Mouse (Mus musculus): ENCODE measurements at regions not wholly inside any gene's neighbourhood (a gene's known extent, or its start where the extent isn't known, plus 50 kb on each side); places are given as distances from the start of the nearest gene placed in this dataset.

DNA sequence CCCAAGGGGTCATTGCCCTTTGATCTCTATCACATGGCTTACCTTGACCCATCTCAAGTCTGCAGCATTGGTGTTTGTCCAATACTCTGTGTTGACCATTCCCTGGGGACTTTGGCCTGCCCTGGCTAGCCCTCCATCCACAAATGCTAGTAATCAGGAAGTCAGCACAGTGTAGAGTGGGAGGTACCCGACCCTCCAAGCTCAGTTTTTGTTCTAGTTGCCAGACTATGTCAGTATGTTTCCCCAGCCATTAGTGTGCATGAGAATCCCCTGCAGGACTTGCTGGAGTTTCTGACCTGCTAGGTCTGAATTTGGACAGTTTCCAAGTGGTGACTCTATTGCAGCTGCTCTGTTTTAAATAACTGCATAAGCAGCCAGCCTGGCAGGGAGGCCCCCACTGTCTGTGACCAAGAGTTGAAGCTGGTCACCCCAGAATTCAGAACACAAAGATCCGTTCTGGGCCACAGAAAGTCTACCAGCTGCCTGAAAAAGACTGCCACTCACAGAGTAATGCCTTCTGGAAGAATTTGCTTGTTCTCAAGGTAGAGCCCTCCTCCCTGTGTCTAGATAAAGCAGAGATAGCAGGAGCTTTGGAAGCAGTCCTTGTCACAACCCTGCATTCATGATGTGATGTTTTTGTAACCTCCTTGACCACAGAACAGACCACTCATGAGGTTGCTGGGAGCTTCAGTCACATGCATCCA, 118.0 kb upstream of the Slc22a23 start:
- no peak for DNase-seq (ENCODE audit: low read depth)

DNA sequence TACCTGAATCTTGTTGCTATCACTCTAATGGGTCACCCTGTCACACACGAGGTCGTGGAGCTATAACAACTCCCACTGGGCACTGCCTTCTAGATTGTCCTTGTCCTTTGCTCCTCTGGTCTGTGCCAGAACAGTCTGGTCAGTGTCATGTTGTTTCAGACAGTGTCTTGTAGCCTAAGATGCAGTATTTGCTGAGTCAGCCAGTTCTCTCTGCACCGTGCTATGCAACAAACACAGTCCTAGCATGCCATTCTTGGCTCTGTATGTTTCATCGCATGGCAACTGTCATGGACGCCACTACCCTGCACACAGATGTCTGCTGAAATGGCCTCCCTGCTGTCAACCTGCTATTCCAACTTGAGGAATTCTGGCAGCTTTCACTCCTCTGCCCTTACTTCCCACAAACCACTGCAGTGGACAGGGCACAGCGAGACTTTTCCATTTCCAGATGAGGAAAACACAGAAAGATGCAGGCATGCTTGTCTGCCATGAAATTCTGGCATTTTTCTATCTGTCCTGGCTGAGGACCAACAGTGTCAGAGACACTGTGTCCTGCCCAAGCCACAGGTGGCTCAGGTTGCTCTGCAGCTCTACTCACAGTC, 117.3 kb upstream of the Slc22a23 start:
- no peak for DNase-seq (ENCODE audit: low read depth)

DNA sequence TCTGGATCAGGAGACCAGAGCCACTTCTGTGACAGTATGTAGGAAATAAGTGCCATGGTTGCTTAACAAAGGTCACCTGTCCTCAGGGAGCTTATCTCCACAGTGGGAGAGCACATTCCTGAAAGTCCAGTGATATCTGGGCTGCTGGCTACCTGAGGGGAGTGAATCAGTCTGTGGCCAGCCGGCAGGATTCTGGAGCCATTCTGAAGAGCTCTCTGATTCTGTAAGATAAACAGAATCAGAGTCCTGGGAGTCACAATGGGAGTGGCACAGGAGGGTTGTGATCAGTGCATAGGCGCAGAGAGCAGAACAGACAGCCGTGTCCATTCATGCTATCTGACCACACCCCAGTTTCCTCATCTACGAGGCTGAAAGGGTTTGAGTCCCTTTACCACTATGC, 116.0 kb upstream of the Slc22a23 start:
- no peak for DNase-seq (ENCODE audit: low read depth)

DNA sequence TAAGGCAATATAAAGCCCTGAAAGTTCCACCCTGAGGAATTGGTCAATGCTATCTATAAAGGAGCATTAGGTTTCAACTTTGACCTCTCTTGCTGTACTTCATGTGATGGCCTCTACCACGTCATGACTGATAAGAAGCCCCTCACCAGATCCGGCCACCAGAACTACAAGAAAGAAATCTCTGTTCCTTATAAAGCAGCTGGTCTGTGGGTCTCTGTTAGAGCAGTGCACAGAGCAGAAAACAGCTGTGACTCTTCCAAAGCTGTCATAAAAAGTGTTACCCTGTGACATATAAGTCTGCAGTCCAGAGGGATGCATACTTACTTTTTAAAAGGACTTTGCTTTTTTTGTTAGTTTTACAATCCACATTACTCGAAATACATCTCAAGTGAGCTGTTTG, 111.1 kb upstream of the Slc22a23 start:
- DNase-seq (ENCODE audit: low read depth): no peak

DNA sequence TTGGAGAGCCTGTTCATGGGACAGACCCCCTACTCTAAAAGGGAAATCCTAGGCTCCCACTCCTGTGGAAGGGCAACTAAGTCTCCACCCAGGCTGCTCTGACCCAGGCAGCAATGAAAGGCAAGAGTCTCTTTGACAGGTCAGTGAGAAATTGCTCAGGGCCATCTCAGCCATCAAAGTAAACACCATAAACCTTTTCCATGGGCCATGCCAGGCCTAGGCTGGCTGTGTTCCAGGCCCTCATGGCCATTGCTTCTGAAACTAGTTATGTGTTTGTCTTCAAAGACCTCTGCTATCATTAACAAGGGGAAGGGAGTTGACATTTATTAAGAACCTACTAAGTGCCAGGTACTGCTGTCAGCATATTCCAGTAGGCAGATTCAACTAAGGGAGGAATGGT, 101.8 kb upstream of the Slc22a23 start:
- DNase-seq (ENCODE audit: low read depth): no peak

DNA sequence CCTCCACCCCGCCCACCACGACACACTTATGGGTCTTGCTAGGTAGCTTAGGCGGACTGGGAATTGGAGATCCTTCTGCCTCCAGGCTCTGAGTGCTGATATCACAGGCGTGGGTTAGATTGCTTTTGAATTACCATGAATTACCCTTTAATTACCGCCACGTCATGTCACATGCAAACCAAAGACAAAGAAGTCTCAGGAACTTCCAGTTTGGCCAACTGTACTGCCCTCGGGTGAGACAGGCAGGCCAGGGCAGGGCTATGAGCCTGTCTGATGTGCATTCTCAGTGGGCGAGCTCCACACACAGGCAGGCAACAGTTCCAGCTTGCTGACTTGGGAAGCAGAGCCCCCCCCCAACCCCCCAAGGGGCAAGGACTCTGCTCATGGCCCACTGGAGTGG, 101.3 kb upstream of the Slc22a23 start:
- DNase-seq (ENCODE audit: low read depth): no peak

DNA sequence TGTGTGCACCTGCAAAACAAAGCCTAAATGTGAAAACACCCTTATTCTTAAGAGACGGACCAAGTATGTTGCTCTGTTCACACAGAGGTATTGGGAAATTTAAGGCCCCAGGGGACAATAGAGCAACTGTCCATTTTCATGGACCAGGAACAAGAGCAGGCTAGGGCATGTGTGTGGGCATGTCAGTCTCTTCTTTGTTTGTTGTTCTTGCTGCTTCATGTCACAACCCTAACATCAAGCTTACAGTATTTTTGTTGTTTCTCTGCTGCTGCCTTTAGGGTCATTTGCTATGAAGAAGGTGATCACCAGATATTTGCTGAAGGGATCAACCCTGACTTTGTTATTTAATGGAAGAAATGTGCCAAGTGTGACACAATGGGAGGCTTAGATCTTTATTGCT, 96.4 kb upstream of the Slc22a23 start:
- no peak for DNase-seq (ENCODE audit: low read depth)

DNA sequence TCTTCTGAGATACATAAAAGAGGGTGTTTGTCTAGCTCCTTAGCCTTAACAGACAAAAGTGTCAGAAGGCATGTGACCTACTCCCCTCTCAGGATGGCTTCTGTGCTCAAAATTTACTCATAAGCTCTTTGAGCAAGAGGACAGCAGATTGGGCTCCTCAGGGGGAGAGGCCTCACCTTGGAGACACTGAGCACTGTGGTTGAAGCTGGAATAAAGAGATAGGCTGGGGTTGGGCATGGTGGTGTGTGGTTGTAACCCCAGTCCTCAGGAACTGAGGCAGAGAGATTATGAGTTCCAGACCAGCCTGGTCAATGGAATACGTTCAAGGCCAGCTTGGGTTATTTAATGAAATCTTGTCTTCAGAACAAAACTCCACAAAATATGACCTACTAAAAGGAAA, 82.5 kb upstream of the Slc22a23 start:
- no peak for DNase-seq (ENCODE audit: low read depth)

DNA sequence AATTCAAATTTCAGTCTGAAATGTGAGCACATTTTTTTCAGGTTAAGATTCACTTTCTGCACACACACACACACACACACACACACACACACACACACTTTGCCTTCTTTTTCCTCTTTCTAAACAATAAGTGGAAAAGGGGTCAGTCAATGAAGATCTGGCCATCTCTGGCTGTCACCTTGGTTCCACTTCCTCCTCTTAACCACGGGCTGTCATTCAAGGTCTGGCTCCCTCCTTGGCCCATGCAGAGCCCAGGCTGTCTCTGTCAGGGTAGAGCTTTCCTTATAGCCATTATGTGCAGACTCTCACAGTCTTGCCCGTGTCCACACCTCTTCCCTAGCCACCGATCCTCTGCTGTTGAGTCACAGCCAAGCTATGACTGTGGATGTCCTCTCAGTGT, 79.9 kb upstream of the Slc22a23 start:
- no peak for DNase-seq (ENCODE audit: low read depth)

DNA sequence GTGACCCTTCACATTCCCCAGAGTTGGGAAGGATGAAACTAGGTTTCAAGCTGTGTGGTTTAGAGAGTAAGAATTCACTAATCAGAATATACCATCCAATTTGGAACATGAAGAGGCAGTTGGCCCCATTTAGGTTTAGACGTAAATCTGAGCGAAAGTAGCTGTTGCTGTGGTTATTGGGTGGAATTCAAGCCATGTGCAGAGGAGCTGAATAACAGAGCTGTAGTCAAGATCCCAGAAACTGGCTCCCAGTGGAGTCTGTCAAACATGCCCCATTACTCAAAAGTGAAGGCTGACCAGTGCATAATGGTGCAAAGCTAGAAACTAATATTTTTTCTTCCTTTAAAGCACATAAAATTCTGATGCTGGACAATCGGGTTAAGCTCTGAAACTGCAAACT, 76.7 kb upstream of the Slc22a23 start:
- DNase-seq (ENCODE audit: low read depth): no peak

DNA sequence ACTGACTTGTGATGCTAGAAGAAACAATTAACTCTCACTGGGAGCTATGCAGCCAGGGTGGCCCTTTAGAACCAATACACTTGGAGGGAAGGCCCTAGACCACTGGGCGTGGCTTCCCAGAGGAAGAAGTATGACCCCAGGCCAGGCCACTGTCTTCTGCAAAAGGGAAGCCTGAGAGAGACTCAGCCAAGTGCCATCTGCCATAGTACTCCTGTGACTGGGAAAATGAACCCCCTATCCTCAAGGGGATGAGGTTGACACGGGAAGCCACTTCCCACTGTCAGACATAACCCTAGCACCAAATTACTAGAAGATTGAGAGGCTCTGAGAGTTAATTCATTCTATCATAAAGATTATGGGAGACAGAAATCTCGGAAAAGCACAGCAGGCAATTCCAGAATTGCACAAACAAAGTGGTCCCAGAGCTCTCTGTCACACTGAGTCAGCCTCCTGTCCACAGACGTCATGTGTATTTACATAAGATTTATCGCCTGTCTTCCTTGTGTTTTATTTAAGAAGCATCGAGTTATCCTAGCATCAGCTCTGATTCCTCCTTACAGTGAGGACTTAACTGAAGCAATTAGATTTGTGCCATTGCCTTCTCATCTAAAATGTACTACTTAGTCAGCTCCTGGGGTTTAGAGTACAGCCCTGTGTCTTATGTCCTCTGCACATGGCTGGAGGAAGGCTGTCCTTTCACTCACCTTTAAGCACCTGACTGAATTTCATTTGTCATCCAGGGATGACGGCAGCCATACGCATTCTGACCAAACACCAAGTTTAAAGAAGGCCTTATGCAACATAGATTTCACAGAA, 75.6 kb upstream of the Slc22a23 start:
- no peak for DNase-seq (ENCODE audit: low read depth)

DNA sequence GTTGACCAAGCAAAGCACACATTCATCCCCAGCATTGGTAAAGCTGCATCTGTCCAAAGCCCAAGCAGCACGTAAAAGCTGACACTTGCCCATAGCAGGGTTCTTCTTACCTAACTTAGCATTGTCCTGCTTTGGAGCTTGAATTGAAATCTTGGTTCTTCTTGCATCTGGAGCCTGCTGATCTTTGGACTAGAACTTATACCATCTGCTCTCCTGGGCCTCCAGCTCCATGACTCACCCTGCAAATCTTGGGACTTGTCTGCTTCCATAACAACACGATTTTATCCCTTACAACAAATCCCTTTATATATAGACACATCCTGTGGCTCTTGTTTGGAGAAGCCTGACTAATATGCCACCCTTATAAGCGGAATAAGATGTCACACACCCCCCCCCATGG, 74.1 kb upstream of the Slc22a23 start:
- no peak for DNase-seq (ENCODE audit: low read depth)

DNA sequence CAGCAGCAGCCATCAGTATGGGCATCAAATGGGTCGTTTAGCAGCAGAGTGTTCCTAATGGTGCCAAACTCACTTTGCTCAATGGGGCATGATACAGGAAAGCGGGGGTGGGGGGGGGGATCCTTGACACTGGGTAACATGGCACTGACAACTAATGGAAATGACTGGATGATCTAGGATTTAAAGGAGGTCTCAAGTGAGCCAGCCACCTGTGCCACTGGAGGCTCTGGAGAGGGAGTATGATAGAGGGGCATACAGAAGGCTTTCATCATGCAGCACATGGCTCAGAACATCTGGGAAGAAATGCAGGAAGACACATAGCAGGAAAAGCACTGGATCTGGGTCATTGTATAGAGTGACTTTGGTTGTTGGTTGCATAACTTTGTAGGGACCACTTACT, 71.6 kb upstream of the Slc22a23 start:
- DNase-seq (ENCODE audit: low read depth): no peak

DNA sequence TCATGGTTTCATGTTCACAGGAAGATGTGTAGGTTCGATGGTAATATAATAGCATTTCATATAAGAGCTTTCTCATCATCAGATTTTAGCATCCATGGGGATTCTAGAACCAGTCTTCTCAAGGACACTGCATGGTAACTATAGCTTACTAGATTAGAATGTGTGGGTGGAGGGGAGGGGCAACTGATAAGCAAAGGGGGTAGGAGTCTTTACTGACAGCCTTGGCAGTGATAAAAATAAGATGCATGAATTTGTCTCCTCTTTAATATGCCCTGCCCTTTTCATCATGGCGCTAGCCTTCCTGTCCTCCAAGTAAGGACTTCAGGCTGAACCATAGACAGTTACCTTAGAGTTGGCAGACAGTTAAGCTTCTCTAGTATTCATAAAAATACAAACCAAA, 69.6 kb upstream of the Slc22a23 start:
- no peak for DNase-seq (ENCODE audit: low read depth)

DNA sequence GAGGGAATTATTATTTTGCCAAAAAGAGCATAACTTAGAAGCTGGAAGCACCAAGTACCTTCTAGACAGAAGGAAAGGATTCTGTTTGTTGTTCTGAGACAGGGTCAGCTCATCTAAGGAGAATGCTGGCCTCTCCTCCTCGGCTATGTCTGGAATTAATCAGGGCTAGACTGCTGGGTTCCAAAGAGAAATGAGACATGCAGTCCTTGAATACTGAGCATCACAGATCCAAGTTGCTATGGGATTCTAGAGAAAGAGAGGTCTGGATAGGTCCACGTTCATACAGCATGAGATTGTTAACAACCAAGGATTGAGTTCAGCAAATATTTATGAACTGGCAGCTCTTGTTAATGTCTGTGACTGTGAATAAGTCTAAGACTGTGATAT, 63.7 kb upstream of the Slc22a23 start:
- DNase-seq (ENCODE audit: low read depth): no peak

DNA sequence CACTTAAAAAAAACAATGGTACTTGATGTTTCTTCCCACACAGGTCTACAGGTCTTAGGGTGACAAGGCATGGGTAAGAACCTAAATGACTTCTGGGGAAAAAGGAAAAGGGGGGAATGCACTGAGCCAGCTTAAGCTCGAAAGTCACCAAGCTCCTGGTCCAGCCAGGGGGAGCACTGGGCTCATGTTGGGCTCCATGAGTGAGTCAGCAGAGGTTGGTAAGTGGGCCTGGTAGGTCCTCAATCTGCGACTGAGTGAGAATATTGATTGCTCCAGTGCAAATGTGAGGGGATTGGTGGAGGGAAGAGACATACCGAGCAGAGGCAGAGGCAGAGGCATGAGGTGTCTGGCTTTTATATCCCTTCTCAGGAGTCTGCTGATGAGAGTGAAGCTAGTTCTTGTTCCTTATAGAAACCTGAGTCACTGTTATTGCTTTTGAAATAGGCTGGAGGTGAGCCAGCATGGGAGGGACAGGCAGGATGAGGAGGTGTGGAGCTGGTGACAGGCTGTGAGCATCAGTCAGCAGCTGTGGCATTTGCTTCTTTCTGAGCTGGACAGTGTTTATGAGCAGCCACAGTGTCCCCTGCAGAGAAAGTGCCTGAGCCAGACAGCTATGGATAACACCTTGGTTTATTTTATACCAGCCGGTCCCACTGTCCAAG, 63.2 kb upstream of the Slc22a23 start:
- DNase-seq (ENCODE audit: low read depth): no peak

DNA sequence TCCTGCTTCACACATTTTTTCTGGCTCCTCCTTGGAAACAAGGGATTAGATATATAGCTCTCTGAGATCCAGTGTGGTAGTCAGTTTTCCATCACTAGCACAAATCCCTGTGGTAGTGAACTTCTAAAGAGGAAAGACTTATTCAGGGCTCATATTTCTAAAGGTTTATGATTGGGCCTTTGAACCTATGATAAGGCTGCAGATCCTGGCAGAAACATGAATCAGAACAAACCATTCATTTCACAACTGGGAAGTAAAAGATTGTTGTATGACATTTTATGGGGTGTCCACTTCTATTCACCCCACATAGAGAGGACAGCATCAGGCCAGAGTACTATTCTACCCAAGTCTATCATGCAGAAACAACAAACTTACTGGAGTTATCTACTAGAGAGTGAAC, 61.3 kb upstream of the Slc22a23 start:
- no peak for DNase-seq (ENCODE audit: low read depth)

DNA sequence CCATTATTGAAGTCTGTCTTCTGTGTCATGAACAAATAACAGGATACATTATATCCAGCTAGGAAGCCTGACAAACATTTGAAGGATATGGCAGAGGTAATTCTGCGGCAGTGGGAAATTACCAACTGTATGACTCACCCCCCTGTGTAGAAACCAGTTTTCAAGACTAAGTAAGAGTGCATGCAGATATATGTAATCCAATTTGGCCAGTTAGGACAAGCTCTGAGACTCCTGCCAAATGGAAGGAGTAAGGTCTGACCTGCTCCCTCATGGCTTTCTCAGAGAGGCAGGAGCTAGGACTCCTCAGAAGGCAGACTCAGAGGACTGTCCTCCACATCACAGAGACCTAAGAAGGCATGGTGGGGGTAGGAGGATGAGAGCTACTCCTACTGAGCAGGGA, 57.6 kb upstream of the Slc22a23 start:
- DNase-seq (ENCODE audit: low read depth): no peak

DNA sequence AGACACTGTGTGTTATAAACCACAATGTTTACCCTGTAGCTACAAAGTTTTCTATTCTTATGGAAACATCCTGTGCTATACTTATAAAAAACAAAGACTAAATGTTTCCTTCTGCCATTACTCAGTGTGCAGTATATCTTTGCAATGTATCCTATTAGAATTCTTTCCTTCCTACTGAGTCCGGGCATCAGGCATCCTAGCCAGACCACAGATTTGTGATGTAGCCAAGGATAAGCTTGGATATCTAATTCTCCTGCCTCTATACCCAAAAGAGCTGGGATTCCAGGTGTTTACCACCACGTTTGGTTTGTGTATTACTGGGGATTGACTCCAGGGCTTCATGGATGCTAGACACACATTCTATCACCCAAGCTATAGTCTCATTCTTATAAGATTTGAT, 56.0 kb upstream of the Slc22a23 start:
- no peak for DNase-seq (ENCODE audit: low read depth)

DNA sequence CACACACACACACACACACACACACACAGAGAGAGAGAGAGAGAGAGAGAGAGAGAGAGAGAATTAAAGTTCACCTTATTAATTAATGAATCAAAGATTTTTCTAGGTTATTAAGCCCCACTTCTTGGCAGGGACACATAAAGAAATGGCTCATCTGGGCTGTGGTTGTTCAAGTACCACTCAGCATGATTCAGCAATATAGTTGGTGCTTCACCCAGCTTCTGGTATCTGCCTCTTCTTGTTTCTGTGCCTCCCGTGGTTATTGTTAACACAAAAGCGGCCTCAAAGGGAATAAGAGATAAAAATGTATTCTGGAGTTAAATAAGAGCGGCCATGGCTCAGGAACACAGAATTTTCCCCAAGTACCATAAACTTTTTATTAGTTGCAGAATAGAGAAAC, 53.9 kb upstream of the Slc22a23 start:
- no peak for DNase-seq (ENCODE audit: low read depth)

DNA sequence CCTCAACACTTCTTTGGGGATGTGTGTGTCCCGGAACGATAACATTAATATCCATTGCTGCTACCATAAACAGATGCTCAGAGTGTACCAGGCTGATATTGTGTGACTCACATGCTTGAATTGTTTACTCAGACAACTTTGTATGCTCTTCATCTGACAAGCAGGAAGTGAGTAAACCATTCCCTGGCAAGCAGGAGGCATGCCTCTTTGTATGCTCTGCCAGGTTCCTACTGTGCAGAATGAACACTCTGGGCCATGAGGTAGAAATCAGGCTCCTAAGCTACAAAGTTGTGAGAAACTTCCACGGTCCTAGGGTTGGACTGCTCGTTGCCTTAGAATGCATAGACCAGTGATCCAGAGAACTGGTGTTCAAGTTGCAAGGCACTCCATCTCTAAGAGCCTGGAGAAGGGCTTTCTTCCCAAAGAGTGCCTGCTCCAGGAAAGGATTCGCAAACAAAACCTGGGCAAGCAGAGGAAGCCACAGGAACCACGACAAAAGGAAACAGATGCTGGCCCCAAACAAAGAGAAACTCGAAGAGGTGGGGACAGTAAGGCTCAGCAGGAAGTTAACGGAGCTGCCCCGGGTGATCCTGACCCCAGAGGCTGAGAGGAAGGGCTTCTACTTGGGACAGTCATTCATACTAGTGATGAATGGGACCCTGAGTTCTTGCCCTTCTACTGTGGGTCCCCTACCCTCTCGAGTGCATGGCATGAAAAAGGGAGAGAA, 53.2 kb upstream of the Slc22a23 start:
- no peak for DNase-seq (ENCODE audit: low read depth)

DNA sequence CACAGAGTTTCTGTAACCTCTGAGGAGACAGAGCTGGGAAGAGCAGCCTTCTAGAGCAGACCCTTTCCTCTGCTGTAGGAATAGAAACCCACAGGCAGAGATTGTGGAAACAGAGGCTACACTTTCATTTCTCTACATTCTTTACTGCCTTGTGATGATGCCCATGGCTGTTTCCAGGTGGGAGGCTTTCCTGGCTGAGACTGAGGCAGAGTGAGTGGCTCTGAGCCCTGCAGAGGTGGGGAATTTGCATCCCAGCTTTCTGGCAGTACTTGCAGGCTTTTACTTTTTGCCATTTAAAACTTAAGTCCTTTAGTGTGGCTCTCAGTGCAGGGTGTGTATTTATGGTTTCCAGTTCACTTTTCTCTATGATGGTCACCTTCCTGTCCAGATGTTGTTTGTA, 50.5 kb upstream of the Slc22a23 start:
- DNase-seq (ENCODE audit: low read depth): no peak
